Mouse (Mus musculus) brain, embryonic 14.5 days (tissue): ENCODE measurements at regions not wholly inside any gene's neighbourhood (a gene's known extent, or its start where the extent isn't known, plus 50 kb on each side); places are given as distances from the start of the nearest gene placed in this dataset.

Experiments used
- CTCF ChIP-seq: fragments of 200-500 bp; IDR thresholded peaks from 2 replicates; pipeline ENCODE4 v1.5.1; 2012; ENCODE audit warnings: inconsistent platforms, mild to moderate bottlenecking, moderate library complexity, borderline replicate concordance; ENCODE audit not compliant: insufficient read depth, insufficient read length; ENCODE audit errors: extremely low read depth
- POLR2A ChIP-seq: fragments of 200-500 bp; IDR thresholded peaks from 2 replicates; pipeline ENCODE4 v1.6.1; 2012; ENCODE audit warnings: mild to moderate bottlenecking, inconsistent platforms, borderline replicate concordance; ENCODE audit not compliant: poor library complexity, insufficient read depth, insufficient read length, severe bottlenecking; ENCODE audit errors: extremely low read depth

DNA sequence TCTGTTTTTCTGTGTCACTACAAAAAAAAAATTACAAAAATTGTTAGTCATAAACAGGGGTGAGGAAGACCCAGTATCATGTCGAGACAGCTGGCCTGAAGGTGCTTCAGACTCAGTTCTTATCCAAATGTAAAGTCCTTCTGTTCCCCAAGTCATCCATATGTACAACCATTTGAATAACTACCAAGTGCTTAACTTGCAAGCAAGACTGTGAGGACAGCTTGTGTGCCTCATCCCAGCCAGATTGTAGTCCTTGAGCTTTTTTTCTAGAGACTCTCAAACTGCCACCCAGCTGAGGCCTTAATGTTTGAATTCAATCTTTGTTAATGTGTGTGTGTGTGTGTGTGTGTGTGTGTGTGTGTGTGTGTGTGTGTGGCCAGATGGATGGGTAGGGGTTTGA, 1164.9 kb downstream of the Ntrk3 start:
- TF ChIP-seq CTCF, result no peak
- no peak for TF ChIP-seq POLR2A
